In genomic region chr11:17268801-17269200, GRCm38 (mm10) we compare ENCODE assay signal across 22 mouse cellular contexts. TPM values are rescaled to one million over a fixed set of nuclear protein-coding genes. Genes with fewer than 3 reads are reported as not detected.
DNase-seq lines count a peak whose midpoint lies in the region; ATAC-seq and TF ChIP-seq lines count a peak whose summit lies in the region.
"Had no signal": no experiment of that assay in that cellular context is flagged by ENCODE, and none has a peak within 500 bp of the region (broad histone marks: within the 10 kb centered on the region; RNA-seq: fewer than 3 reads in every experiment).

No protein-coding gene starts in this region.

- no peak overlapping the region for H3K4me2 ChIP-seq in lung, postnatal 0 days (replicated peaks; ENCODE audit: low read depth, low read length)
- no peak overlapping the region for H3K4me2 ChIP-seq in midbrain, embryonic 14.5 days (ENCODE audit: low read length)
- H3K4me2 ChIP-seq: embryonic facial prominence, embryonic 13.5 days; forebrain, embryonic 12.5 days; hindbrain, embryonic 12.5 days; kidney, embryonic 15.5 days; limb, embryonic 15.5 days had no signal

- intact Hi-C loops in heart, postnatal 14 days (cut with DNase I) = no loop called here

- H3K9ac ChIP-seq in lung, postnatal 0 days (replicated peaks; ENCODE audit: low read depth) = no peak overlapping the region
- no peak overlapping the region for H3K9ac ChIP-seq in midbrain, embryonic 14.5 days (replicated peaks; ENCODE audit: low read length)
- H3K9ac ChIP-seq: embryonic facial prominence, embryonic 13.5 days; forebrain, embryonic 12.5 days; hindbrain, embryonic 12.5 days; kidney, embryonic 15.5 days; limb, embryonic 15.5 days; liver, embryonic 14.5 days had no signal

- WGBS in lung, postnatal 0 days = 82% methylated on average over 1 of the region's 1 CpGs
- 100% methylated on average over 1 of the region's 1 CpGs for WGBS in midbrain, embryonic 14.5 days

- no peak for ATAC-seq in lung, postnatal 0 days
- no peak for ATAC-seq in midbrain, embryonic 14.5 days (ENCODE audit: low FRiP score, low TSS enrichment)

- H3K36me3 ChIP-seq in lung, postnatal 0 days (ENCODE audit: insufficient read depth, low read length) = no peaks in the 10 kb centered on the region
- peaks cover 31% of the 10 kb centered on the region for H3K36me3 ChIP-seq in midbrain, embryonic 14.5 days (ENCODE audit: control insufficient read depth, insufficient read depth, low read length)

- no peak for TF ChIP-seq CTCF in lung, postnatal 0 days (IDR thresholded peaks at IDR 0.05)

- no peaks in the 10 kb centered on the region for H3K27me3 ChIP-seq in lung, postnatal 0 days (replicated peaks; ENCODE audit: insufficient read depth, low read length)
- H3K27me3 ChIP-seq in midbrain, embryonic 14.5 days (ENCODE audit: control insufficient read depth, insufficient read depth, low read length) = no peaks in the 10 kb centered on the region
- H3K27me3 ChIP-seq: embryonic facial prominence, embryonic 13.5 days; forebrain, embryonic 12.5 days; hindbrain, embryonic 12.5 days; kidney, embryonic 15.5 days; limb, embryonic 15.5 days had no signal

- no peaks in the 10 kb centered on the region for H3K9me3 ChIP-seq in lung, postnatal 0 days (ENCODE audit: low read length)
- H3K9me3 ChIP-seq in midbrain, embryonic 14.5 days (ENCODE audit: control insufficient read depth, low read length) = no peaks in the 10 kb centered on the region
- H3K9me3 ChIP-seq: embryonic facial prominence, embryonic 13.5 days; forebrain, embryonic 12.5 days; hindbrain, embryonic 12.5 days; kidney, embryonic 15.5 days; limb, embryonic 15.5 days; midbrain, embryonic 10.5 days had no signal

- DNase-seq in lung, postnatal 0 days (ENCODE audit: low spot score) = peak; percentile 11
- no peak for DNase-seq in lung, adult 18-20 months
- peak; percentile 10 for DNase-seq in gastrocnemius, postnatal 10 days
- peak; percentile 34 to 36 for DNase-seq in heart, postnatal 14 days
- no peak for DNase-seq in midbrain, embryonic 14.5 days
- DNase-seq in spleen, adult 12 weeks (ENCODE audit: low spot score) = no peak
- no peak for DNase-seq in layer of hippocampus, adult 11-12 months (ENCODE audit: low spot score)
- DNase-seq: adrenal gland, postnatal 25 days; cerebellum, adult 8-10 months; cerebellum, postnatal 36 days; embryo, embryonic 11 days; kidney, adult 11 months; left cerebral cortex, postnatal 4 days; thymus, postnatal 14 days had no signal

- no peak overlapping the region for H3K27ac ChIP-seq in lung, postnatal 0 days (ENCODE audit: low read length)
- H3K27ac ChIP-seq in midbrain, embryonic 14.5 days (replicated peaks; ENCODE audit: low read depth, low read length) = no peak overlapping the region
- H3K27ac ChIP-seq: embryonic facial prominence, embryonic 13.5 days; forebrain, embryonic 12.5 days; hindbrain, embryonic 12.5 days; kidney, embryonic 15.5 days; limb, embryonic 15.5 days; liver, embryonic 14.5 days; midbrain, embryonic 10.5 days had no signal

- no peaks in the 10 kb centered on the region for H3K4me1 ChIP-seq in lung, postnatal 0 days (ENCODE audit: insufficient read depth, low read depth, low read length)
- H3K4me1 ChIP-seq in midbrain, embryonic 14.5 days (ENCODE audit: control insufficient read depth, insufficient read depth, low read length) = no peaks in the 10 kb centered on the region
- H3K4me1 ChIP-seq: forebrain, embryonic 12.5 days; hindbrain, embryonic 12.5 days; kidney, embryonic 15.5 days had no signal

- H3K4me3 ChIP-seq in lung, postnatal 0 days (ENCODE audit: low read depth, low read length) = no peak overlapping the region
- H3K4me3 ChIP-seq in midbrain, embryonic 14.5 days (replicated peaks; ENCODE audit: low read depth, low read length) = no peak overlapping the region
- H3K4me3 ChIP-seq: embryonic facial prominence, embryonic 13.5 days; erythroblast, embryonic 14.5 days; forebrain, embryonic 12.5 days; hindbrain, embryonic 12.5 days; kidney, embryonic 15.5 days; limb, embryonic 15.5 days; midbrain, embryonic 10.5 days had no signal

- TF ChIP-seq EP300 in lung, postnatal 0 days (IDR thresholded peaks at IDR 0.05) = no peak

RNA-seq across cellular contexts. Expression of gene C1d, which starts 11.4 kb away (rescaled TPM):
- polyA plus RNA-seq in lung, postnatal 0 days (2015; fragmentation: Nextera tagmentation; extraction: Ambion mirVana) = 65.8 and 66.5 TPM in 2 replicates
- total RNA-seq in gastrocnemius, postnatal 10 days (2021) = 10 to 100 TPM; 43.7 to 45.8 TPM
- total RNA-seq in heart, postnatal 14 days (2021) = 10 to 100 TPM; 34.6 to 34.7 TPM
- polyA plus RNA-seq in midbrain, embryonic 14.5 days (2014; fragmentation: Nextera tagmentation; extraction: Ambion mirVana) = 173 and 184 TPM in 2 replicates

RNA-seq across cellular contexts. Expression of gene Pno1, which starts 57.4 kb away (rescaled TPM):
- polyA plus RNA-seq in lung, postnatal 0 days (2015; fragmentation: Nextera tagmentation; extraction: Ambion mirVana) = 38.1 and 38.9 TPM in 2 replicates
- total RNA-seq in gastrocnemius, postnatal 10 days (2021) = 10 to 100 TPM; 41.6 to 47.9 TPM
- 10 to 100 TPM; 24.2 to 28.3 TPM for total RNA-seq in heart, postnatal 14 days (2021)
- 43.4 and 43.7 TPM in 2 replicates for polyA plus RNA-seq in midbrain, embryonic 14.5 days (2014; fragmentation: Nextera tagmentation; extraction: Ambion mirVana)

Comparison
In these comparisons a context has a peak if more than half of its experiments do, and no peak if none do; other contexts are left out.
1. DNase-seq: peak in lung, postnatal 0 days (single experiment), gastrocnemius, postnatal 10 days (single experiment) and heart, postnatal 14 days (2 of 2); none in lung, adult 18-20 months (0 of 2), midbrain, embryonic 14.5 days (single experiment), spleen, adult 12 weeks (single experiment) and layer of hippocampus, adult 11-12 months (single experiment).